Mouse (Mus musculus): ENCODE measurements at regions not wholly inside any gene's neighbourhood (a gene's known extent, or its start where the extent isn't known, plus 50 kb on each side); places are given as distances from the start of the nearest gene placed in this dataset.

DNA sequence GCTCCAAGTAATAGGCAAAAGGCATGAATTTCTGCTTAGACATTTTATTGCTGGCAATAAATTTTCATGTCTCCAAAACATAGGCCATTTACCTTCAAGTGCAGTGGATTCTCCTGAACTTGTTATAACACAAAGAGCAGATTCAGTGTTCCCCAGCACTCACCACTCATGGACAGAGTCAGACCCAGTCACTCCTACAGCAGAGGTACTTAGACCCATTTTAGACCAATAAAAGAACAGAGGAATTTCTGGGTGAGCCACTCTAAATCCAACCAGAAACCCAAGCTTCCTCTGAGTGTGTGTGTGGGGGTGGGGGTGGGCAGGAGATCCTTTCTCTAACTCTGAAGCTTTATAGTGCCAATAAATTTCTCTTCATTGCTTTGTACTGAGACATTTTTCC lies 584.7 kb upstream of the Dpp10 start:
- Histone ChIP-seq H3K27ac (ENCODE audit: insufficient read depth, low read length) (no peak overlapping the region), H3K4me3 (ENCODE audit: insufficient read depth, low read length) (no peak overlapping the region), H3K4me1 (ENCODE audit: control insufficient read depth, insufficient read depth, low read length) (no peaks in the 10 kb centered on the region)
- no peak for TF ChIP-seq POLR2A (IDR thresholded peaks at IDR 0.05; ENCODE audit: extremely low read depth, insufficient read depth, low read length)
- TF ChIP-seq CTCF (IDR thresholded peaks at IDR 0.05; ENCODE audit: extremely low read depth, insufficient read depth, low read length): no peak

DNA sequence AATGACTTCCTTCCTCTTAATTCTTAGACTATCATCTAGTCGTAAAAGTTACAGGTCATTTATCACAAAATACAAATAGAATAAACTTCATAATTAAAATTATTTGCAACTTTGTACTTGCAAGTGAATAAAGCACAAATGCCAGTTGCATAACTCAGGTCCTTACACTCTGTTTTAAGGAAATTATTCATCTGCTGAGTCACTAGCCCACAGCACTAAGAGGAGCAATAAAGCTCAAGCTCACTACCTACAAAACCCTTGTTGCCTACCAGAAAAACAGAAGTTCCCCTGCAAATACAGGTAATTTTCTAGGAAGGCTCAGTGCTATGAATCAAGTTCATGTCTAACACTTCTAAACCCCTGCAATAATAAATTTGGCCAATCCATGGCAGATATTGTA lies 539.3 kb upstream of the Dpp10 start:
- Histone ChIP-seq H3K4me1 (ENCODE audit: control insufficient read depth, insufficient read depth, low read length) (no peaks in the 10 kb centered on the region), H3K4me3 (ENCODE audit: insufficient read depth, low read length) (no peak overlapping the region), H3K27ac (ENCODE audit: insufficient read depth, low read length) (no peak overlapping the region)
- no peak for TF ChIP-seq POLR2A (IDR thresholded peaks at IDR 0.05; ENCODE audit: extremely low read depth, insufficient read depth, low read length)
- TF ChIP-seq CTCF (IDR thresholded peaks at IDR 0.05; ENCODE audit: extremely low read depth, insufficient read depth, low read length): no peak
